Mouse (Mus musculus): ENCODE data around the gene Zmynd11.
"Not testable (repeated sequence)": the region's sequence is repeated elsewhere in the genome, so short reads cannot be mapped to it uniquely, and the experiment has no call there.

Zmynd11 gene

DNA sequence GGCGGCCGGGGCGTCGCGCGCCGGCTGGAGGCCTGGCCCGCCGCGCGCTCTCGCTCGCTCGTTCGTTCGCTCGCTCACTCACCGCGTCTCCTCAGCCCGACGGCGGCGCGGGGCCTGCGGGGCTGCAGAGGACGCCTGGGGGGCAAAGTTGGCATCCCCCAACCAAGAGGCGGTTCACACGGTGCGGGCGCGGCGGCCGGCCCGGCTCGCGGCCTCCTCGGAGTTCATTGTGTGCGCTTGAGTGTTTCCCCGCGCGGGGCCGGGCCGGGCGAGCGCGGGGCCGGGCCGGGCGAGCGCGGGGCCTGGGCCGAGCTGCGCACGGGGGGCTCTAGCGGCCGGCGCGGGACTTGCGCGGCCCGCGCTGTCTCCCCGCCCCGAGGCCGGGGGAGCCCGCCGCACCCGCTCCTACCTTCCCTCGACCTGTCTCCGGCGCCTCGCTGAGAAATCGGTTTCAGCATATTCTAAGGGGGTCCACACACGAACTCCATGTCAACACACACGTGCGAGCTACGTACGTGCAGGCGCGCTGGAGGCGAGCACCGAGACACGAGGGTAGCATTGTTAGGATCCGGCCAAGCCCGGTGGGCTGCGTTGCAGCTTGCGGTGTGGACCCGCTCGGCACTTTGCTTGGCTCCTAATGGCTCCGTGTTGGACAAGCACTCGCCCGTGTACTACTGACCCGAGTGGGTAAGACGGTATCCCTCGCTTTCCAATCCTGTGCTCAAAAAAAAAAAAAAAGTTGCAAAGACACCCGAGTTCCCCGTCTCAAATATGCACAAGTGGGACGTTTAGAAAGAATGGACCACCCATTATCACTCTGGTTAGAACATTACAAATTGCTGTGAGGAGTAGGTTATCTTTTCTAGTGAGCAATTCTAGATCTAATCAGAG, at the start of gene Zmynd11:
TSS of gene Zmynd11 (minus strand) at position 685 of the 891 bp plus-strand sequence.
- DNase-seq (ENCODE audit: low read depth, low spot score), result peak; percentile 71

DNA sequence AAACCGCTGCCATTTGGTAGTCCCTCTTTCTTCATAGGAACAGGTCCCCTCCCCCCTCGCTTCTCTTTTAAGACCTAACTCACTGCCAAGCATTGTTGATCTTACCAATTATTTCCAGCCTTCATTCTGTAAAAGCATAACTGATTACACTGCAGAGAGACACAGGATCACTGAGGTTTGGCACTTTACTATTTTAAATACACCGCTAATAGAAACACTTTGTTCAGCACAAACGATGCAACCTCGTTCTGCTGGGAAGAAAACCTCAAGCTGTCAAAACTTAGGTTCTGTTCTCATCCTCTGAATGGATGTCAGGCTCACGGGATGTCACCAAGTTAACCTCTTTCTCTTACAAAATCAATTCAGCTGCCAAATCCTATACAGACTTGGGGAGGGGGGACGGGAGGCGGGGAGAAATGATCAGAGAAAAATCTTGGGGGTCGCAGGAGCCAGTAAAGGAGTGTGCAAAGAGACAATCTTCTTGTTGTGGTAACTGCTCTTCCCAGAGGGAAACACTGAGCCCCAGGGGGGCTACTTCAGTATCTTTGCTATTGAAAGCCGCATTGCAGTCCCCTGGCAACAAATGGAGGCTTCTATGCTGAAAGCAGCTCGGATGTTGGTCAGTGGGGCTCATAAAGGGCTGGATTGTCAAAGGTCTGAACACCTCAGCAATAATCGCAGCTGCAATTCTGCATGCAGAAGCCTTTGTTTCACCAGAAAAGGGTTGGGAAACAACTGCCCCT, 30.9 kb upstream of the Zmynd11 start:
- DNase-seq (ENCODE audit: low read depth, low spot score), result peak; percentile 82

DNA sequence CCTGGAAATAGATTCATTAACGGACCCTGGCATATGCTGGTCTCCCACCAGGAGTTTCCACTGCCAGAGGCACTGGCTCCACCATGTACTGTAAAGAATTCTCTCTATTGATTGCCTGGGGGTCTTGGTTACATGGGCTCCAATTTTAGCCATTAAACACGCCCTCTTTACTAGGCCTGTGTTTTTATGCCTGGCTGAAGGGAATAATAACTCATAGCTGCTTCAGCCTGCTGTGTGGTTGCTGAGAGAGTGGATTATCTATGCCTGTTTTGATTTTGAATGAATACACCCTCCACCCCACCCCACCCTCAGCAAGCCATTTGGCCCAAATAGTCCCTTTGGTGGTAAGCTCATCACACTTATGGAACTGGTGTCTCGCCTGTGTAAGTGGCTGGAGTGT, 20.9 kb upstream of the Zmynd11 start:
- peak; percentile 34 for DNase-seq (ENCODE audit: low read depth, low spot score)

DNA sequence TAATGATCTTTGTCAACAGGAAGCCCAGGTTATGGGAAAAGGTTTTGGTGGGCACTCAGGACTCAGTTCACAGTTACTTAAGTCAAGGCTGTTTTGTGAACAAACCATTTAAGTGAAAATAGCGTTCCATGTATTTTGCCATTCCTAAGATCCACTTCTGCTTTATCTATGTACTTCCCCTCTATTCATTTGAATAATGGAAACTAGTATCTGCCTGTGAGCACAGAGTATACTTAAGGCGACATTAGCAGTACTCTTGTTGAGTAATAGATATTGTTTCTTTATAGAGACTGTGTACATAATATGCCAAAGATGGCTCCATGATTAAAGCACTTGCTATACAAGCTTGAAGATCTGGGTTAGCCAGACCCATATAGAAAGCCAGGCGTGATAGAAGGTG, 18.6 kb upstream of the Zmynd11 start:
- DNase-seq (ENCODE audit: low read depth, low spot score), result no peak

DNA sequence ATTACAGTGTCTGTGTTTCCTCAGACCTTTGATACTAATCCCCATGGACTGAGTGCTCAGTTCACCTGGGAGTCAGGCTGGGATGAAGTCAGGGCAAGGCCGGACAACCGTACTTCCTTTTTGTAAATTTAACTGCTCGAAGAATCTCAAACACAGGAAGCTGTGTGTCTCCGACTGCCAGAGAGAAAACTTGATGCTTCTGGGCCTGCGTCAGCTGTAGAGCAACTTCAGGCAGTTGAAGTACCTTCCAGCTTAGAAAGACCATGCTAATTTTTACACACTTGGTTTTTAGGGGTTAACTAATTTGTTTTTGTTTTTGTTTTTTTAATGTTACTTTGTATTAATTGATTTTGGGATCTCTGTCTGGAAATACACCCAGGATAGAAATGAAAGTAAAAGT, 10.8 kb upstream of the Zmynd11 start:
- DNase-seq (ENCODE audit: low read depth, low spot score), result no peak

DNA sequence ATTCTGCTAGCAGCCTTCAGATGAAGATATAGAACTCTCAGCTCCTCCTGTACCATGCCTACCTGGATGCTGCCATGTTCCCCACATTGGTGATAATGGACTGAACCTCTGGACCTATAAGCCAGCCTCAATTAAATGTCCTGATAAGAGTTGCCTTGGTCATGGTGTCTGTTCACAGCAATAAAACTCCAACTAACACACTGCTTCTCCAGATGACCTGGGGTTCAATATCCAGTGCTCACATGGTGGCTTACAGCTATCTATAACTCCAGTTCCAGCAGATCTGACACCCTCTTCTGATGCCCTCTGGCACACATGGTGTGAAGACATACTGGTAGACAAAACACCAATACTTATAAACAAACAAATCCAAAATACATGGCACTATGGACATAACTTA, 8.9 kb upstream of the Zmynd11 start:
- no peak for DNase-seq (ENCODE audit: low read depth, low spot score)

DNA sequence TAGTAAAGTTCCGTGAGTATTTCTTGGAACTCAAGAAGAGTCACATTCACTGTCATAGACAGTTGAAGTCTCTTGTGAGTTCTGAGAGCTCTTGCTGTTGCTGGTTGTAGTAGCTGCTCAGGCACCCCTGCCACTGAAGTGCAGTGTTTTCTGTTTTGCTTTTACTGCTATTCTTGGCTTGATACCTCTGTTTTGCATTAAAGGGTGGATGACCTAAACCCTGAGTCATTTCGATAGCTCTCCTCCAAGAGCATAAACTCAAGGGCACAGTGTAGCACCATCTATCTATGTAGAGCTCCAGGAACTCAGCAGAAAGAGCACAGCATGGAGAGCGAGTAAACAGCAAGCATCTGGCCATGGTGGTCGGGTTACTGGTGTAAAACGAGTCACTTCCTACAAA, 2.1 kb upstream of the Zmynd11 start:
- no peak for DNase-seq (ENCODE audit: low read depth, low spot score)

DNA sequence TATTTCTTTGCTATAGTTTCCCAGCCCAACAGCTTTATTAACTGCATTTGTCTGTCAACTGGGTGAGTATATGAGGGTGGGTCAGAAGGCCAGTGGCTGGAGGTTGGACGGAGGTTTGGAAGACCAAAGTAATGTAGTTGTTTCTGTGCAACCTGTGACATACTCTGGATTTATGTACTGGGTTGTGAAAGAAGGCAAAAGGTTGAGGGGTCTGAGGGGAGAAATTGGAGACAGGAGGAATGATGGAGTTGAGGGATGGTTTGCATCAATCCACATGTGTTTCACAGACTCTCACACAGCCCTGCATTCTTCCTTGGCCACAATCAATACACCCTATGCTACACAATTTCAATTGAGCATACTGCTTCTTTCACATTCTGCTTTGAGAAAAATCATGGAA, 1.4 kb upstream of the Zmynd11 start:
- peak; percentile 65 for DNase-seq (ENCODE audit: low read depth, low spot score)

DNA sequence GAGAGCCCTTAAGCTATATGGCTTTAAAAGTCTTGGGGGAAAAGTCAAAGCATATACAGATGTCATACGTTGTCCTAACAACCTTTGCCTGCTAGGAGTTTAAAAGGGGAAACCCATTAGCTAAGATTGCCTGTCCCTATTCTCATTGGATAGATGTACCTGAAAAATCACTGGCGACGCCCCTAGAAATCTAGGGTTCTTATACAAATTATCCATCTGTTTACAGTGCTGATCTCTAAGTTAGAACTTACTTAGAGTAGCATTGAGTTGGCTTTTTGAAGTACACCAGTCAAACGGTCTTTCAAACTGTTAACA, 364 bp upstream of the Zmynd11 start:
- DNase-seq (ENCODE audit: low read depth, low spot score), result no peak

DNA sequence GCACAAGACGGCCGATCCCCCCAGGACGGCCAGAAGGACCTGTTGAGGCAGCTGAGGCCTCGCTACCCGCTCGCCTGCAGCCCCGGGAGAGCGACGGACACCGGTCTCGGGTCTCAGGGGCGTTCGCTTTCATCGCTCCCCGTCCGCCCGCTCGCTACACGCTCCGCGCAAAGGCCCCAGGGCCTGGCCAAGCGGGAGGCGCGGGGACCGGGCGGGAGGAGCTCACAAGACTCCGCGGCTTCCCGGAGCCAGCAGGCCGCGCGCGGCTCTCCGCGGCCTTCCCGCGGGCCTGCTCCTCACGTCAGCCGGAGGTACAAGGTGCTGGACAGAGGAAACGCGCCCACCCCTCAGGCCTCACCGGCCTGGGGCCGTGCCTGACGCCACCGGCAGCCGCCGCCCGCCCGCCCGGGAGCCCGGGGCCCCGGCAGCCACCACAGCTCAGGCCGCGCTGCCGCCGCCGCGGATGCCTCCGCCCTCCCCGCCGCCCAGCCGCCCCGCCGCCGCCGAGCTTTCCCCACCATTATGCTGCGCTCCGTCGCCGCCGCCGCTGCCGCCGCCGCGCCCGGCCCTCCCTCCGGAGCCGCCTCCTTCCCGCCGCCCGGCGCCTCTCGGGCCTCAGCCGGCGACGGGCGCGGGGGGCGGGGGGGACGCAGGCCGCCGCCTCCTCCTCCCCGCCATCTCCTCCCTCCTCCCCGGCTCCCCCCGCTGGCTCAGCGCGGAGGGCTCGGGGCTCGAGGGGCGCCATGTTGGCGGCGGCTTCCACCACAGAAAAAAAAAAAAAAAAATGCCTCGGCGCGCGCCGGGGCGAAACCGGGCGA, 1.1 kb downstream of the Zmynd11 start:
- peak; percentile 65 for DNase-seq (ENCODE audit: low read depth, low spot score)

DNA sequence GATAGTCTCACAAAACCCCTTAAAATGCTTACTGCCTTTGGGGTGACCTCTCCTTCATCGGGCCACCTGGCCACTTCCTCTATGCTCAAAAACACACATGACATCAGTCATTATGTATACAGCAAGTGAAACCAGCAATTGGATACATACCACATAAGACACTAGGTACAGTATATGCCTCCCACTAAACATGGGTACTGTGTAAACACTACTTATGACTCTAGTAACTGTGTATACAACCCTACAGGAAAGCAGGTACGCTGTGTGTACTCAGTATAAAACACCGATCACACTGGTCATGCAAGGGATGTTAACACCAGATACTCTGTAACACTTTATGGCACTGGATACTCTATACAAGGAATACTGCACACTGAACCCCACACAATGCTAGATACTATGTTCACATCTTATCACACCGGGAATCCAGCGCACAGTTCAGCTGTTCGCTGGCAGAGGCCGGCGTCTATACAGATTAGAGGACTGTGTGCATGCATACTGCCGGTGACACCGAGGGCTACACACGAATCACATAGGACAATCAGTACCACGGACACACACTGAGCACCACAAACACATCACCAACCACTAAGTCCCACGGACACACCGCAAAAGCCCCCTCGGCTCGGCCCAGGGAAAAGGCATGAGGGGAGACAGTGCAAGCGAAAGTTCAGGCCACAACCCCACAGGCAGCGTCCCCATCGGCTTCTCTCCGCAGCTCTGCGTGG, 1.9 kb downstream of the Zmynd11 start:
- DNase-seq (ENCODE audit: low read depth, low spot score), result peak; percentile 37

DNA sequence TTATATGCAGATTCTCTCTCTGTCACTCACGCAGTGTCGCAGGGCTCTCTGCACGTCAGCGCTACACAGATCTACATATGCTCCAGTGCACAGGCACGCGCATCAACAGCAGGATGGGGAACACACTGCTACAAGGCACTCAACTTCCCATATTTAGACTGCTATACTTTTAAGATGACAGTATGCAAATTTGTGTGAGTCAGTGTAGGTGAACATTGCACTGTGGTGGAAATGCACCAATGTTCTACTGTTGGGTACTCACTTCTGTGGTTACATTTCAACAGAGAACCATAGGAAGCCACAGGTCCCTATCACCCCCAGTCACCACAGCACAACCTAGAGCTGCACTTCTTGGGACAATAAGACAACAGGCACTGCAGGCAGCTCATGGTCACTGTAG, 5.1 kb downstream of the Zmynd11 start:
- DNase-seq (ENCODE audit: low read depth, low spot score), result no peak

DNA sequence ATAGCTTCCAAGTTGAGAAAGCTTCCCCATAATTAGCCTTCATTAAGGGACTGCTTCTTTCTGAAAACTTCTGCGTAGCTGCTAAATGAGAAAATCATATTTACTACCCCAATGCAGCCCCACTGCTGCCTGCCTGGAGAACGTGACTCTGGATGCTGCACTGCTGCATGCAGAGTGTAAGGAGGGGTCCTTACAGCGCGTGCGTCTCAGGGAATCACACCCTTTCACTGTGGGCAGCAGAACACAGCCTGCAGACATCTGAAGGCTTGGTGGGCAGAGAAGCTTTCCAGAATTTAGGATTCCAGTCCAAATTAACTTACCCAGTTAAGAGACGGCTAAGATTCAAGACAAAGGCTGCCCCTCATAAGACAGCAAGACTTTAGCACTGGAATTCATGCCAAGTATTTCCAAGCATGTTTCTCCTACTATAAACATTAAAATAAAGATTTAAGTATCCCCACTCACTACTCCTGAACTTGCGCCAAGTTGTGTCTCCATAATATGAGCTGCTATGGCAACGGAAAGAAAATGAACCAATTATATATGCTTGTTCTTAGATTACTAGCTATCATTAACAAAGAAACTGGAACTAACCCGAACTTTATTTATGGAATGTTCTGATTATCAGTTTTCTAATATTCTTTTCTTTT, 7.2 kb downstream of the Zmynd11 start:
- DNase-seq (ENCODE audit: low read depth, low spot score), result no peak

DNA sequence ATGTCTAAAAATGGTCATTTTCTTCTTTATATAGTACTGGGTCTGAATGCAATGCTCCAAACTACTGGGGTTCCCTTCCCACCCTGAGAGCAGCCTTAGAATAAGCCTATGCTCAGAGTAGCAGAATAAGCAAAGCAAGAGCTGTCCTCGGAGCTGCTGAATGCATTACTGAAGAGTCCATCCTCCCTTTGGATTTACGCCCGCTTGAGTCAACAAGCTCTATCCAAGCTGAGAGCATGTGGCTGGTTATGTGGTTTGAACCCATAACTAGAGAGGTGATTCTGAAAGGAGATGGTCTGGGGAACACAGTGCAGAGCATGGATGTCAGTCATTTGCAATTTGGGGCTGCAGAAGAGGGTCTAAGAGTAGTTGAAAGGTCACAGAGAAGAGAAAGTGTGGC, 11.4 kb downstream of the Zmynd11 start:
- no peak for DNase-seq (ENCODE audit: low read depth, low spot score)

DNA sequence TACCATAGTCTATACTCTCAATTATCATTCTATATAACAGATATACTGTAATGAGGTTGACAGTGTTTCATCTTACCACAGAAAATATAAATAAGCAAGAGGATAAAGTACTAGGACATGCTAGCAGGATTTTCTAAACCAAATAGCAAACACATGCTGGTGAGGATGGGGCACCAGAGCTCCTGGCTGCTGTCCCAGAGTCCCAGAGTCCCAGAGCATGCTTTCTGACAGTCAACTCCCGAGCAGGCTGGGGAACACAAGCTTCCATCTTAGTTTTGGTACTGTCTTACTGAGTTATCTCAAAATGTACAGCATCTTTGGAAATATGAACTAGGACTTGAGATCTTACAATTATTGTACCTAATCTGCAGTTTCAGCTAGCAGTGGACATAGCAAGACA, 14.8 kb downstream of the Zmynd11 start:
- no peak for DNase-seq (ENCODE audit: low read depth, low spot score)

DNA sequence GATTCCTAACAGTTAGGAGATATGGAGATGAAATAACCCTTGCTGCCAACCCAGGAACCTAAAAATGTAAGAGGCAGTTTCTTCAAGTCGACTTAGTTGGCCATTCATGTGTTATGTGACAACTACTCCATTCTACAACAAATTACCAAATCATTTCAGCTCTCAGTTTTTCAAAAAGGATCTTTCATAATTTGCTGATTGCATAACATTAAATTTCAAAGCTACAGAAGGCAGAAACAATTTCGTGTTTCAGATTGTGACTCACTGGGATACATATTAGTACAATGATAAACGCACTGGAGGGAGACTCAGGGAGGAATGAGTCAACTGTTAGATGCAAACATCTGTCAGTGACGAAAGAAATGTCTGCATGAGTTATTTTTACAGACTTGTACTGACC, 15.3 kb downstream of the Zmynd11 start:
- DNase-seq (ENCODE audit: low read depth, low spot score), result no peak

DNA sequence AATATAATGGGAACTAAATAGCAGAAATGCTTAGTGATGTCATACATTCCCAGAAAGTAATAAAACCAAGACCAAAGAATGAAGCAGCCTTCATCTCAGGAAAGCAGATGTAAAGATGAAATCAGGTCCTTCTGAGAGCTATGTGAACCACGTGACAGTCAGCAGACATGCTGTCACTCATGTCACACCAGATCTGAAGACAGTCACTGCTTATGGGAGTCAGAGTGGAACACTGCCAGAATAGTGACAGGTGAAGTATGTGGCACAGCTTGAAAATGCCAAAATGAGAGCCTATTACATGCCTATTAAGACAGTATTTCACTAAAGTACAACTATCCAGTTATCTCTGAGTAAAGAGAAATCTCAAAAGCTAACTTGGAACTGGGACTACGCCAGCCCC, 26.9 kb downstream of the Zmynd11 start:
- no peak for DNase-seq (ENCODE audit: low read depth, low spot score)

DNA sequence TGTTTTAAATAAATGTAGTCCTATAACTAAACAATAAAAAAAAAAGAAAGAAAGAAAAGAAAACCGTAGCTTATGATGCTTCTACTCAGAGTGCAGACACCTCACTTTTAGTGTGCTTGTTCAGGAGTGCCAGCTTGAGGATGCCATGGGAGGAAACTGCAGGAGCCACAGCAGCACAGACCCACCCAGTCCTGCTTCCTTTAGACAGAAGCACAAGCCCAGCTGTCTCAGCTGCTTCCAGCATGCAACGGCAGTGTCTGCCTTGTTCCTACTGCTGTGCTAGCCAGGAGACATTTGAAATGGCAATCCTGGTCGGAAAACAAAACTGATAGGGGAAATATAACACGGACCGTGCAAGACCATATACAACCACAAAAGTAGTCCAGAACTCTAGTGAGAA, 28.1 kb downstream of the Zmynd11 start:
- no peak for DNase-seq (ENCODE audit: low read depth, low spot score)

DNA sequence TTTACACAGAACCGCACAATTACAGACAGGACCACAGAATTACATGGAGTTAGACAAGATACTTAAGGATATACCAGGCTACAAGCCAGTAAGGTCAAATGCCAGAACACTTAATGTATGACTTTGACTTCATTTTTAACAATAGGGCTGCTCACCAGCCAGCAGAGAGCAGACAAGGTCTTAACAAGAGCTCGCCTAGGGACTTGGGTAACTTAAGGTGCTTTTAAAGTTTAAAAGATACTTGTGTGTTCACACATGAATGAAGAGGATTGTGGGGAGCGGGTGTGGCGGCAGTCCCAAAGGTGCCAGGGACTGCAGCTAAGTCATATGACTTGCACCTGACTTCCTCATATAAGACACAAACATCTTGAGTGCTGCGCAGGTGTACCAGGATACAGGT, 32.9 kb downstream of the Zmynd11 start:
- not testable (repeated sequence) for DNase-seq (ENCODE audit: low read depth, low spot score)

DNA sequence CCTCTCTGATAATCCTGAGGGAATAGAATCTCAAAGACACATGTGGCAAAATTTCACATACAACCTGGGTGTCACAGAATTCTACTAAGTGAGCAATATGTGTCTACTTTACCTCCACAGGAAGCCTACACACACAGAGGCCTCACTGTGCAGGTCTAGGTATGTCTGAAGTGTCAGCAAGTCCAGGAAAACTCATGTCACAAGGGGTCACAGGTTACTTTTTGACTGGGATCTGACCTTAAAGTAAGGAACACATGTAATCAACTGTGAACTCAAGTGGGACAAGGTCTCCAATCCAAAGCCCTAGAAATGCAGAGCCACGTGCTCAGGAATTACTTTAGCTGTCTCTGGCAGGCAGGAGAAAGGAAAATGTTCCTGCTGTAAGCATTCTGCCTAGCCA, 36.1 kb downstream of the Zmynd11 start:
- no peak for DNase-seq (ENCODE audit: low read depth, low spot score)

DNA sequence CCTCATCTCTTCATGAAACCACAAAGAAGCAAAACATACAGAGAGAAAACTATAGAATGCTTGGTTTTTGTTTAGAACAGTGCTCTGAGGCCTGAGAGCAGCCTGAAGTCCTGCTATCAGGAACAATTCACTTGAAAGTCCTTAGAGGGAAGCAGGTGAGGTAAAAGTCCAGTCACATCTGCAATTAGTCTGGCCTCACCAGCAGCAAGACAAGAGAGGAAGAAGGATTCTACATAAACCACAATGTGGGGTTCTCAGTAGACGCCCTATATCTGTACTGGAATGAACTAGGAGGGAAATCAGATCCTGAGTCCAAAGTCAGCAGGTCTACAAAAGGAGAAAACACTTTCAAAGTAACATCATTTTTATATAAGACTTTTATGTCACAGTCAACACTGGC, 49.9 kb downstream of the Zmynd11 start:
- DNase-seq (ENCODE audit: low read depth, low spot score), result no peak
